Mouse (Mus musculus): Measurements from ENCODE around the gene Apol10b.
"Not testable (repeated sequence)": the region's sequence is repeated elsewhere in the genome, so short reads cannot be mapped to it uniquely, and the experiment has no call there.

The Apol10b gene

DNA sequence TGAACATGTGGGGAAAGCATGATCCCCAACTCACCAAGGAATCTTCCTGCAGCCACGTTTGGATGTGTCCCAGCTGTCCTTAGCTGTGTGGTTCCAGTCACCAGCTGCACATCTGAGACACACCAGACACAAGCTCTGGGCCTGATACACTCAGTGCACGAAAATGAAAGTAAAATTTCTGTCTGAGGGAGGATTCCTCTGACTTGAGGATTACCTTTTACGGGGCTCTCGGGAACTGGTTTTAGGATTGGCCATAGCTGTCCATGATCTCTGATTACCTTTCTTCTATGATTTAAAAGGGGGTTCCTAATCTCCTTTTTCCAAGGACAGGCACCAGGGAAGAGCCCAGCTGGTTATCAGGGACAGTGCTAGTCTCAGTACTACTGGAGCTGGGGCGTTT, at the start of gene Apol10b:
TSS of gene Apol10b (minus strand) at position 165 of the 400 bp plus-strand sequence.
- DNase-seq (ENCODE audit: low spot score), result no peak

DNA sequence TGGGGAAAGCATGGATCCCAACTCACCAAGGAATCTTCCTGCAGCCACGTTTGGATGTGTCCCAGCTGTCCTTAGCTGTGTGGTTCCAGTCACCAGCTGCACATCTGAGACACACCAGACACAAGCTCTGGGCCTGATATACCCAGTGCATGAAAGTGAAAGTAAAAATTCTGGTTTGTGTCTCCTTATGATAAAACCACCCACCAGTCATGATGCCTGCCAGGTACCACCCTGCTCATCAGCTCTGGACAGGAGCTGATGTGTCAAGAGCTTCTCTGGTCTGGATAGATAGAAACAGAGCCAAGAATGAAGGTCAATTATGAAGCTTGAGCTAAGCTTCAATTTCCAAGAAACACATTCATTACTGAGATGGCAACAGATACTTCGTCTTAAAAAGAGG, 47.3 kb upstream of the Apol10b start, which contains the start of gene Apol11b:
TSS of gene Apol11b (minus strand) at position 111 of the 400 bp plus-strand sequence.
- not testable (repeated sequence) for DNase-seq (ENCODE audit: low spot score)

DNA sequence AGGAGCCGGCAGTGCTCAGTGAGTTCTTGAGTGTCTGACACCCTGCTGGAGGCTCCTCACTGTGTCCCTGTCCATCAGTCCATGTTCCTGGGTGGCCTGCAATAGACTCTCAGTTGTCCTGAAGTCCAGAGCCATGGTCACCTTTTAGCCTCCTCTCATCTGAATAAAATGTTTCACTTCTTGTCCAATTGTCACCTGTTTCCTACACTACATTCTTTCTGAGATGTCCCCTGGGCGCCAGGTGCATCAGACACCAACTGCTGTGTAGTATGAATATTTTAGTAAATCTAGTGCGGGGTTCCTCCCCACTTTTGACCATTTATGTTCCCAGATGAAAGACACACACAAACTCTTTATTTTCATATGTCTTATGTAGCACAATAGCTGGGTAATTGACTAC, 33.9 kb upstream of the Apol10b start:
- not testable (repeated sequence) for DNase-seq (ENCODE audit: low spot score)

DNA sequence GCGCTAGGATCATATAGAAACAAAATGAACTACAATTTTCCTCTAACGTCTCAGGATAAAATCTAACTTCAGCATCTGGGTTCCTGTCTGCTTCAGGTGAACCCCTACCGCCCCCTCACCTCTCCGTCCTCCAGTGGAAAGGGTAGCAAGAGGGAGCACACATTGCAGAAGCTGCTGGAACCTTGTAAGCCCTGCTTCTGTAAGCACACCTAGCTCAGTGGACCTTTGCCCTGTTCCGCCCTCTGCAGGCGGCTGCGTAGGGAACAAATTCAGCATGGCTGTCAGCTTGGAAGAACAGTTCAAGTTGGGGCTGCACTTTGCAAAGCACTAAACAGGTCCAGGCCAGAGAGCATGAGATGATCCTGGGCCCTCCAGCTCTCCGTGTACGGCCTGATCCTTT, 32.7 kb upstream of the Apol10b start:
- peak; percentile 20 for DNase-seq (ENCODE audit: low spot score)

DNA sequence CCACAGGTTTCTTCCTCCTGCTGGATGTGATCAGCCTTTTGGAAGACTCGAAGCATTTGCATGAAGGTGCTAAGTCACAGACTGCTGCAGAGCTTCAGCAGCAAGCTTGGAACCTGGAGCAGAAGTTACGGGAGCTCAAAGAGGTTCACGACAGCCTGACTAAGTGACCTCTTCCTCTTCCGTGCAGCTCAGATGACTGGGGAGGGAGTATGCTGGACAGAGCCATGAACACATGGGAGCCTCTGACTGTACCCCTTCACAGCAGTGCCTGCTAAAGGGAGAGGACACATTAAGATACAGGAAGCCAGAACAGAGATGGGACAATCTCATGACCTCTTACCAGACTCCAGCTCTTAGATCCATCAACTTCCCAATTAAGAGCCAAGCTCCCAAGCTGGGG, 30.5 kb upstream of the Apol10b start:
- DNase-seq (ENCODE audit: low spot score), result not testable (repeated sequence)

DNA sequence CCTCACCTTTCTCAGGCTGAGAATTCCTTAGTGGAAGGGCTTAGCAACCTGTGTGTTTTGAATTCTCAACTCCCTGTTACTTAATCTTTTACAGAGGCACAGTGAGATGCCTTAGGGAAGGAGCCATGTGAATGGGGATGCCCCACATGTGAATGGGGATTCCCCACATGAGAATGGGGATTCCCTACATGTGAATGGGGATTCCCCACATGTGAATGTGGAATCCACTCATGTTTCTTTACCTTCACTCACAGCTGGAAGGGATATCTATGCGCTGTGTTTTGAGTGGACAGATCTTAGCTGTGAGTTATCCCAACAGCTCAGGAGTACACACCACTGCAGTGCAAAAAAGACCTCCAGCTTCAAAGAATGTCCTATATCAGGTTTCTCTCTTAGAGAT, 28.8 kb upstream of the Apol10b start:
- DNase-seq (ENCODE audit: low spot score), result no peak

DNA sequence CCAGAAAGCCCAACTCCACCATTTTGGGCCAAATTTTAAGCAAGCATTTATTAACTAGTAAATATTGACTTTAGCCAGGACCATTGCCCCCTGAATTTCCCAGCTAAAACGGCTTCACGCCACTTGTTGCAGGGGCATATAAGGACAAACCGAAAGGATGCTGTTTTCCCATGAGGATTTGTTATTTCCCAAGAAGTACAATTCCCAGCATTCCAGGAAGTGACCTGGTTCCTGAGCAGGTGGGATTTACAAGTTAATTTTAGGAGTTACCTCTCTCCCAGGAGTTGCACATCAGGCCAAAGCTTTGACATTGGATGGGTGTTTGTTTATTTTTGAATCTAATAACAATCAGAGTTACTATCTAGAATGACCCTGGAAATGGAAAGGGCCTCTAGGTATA, 10.1 kb upstream of the Apol10b start:
- no peak for DNase-seq (ENCODE audit: low spot score)

DNA sequence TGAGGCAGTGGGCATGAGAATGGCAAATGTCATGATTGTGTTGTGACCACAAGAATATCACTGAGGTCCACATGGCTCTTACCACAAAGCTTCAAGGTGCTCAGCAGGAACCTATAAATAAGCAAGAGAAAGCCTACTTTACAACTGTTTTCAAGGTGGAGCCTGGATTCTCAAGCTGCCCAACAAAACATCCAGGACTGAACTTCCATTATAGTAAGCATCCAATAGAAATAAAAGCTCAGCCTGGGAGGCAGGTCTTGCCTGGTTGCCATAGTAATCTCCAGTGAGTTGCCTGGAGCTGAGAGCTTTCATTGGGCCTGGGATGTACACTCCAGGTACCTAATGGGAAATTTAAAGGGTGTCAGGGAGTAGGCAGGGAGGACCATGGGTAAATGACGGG, 3.0 kb upstream of the Apol10b start, which contains the start of gene Gm36245:
TSS of gene Gm36245 (plus strand) at position 301 of the 400 bp plus-strand sequence.
- DNase-seq (ENCODE audit: low spot score), result no peak

DNA sequence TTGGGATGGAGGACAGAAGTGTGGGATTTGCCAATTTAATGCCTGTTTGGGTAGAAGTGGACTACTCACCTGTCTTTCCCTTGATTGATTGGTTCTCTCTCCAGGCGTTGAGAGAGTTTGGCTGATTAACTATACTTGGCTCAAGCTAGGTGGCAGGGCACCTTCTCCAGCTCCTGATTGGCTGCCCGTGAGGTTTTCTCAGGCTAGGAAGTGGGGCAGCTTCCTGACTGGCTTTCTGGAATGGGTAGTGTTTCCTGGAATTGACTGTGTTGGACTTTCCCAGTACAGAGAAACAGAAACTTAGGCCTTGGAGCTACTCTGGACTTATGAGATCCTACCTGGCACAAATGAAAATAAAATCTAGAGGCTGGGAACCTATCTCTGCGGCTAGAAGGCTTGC, 2.5 kb upstream of the Apol10b start:
- DNase-seq (ENCODE audit: low spot score), result no peak

DNA sequence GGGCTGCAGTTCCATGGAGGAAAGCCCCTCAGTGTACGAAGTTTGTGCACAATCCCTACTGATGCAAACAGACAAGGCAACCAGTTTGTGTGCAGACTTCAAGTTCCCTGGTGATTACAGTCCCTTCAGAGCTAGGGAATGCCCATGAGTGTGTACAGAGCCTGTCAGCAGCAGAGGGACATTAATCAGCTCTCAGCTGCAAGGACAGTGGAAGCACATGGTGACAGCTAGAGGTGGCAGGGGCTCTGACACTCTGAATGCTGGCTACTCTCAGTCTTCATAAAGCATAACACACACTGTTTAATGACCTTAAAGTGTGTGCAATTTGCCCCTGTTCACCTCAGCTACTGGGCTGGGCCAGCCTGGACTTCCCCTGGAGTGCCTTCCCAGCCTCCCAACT, 2.4 kb downstream of the Apol10b start:
- no peak for DNase-seq (ENCODE audit: low spot score)

DNA sequence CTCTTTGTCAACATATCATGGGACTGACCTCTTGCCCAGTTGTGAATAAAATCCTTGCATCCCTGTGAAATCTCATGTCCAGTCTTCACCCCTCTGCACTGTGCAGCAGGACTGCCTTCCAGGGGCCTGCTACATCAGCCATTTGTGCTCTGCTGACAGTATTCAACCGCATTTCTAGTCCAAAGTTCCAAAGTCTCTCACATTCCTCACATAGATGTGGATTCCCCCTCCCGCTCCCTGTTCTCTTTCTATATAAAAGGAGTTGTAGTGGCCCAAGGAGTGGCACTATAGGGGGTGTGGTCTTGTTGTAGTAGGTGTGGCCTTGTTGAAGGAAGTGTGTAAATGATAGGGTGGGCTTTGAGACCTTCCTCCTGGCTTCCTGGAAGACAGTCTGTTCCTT, 5.0 kb downstream of the Apol10b start:
- DNase-seq (ENCODE audit: low spot score), result peak; percentile 31

DNA sequence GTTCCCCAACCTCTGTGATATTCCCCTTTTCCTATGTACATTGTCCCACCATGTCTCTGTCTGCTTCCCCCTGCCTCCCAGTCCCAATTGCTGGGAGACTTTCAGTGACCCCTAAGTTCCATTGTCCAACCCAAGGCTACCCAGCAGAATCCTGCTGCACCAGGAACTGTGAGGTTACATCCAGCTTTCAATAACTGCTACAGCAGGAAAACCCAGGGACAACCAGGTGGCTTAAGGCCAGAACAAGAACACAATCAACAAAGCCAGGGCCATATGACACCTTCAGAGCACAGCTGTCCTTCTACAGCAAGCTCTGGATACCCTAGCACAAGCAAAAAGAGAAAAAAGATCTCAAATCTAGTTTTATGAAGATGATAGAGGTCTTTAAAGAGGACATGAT, 6.9 kb downstream of the Apol10b start:
- no peak for DNase-seq (ENCODE audit: low spot score)

DNA sequence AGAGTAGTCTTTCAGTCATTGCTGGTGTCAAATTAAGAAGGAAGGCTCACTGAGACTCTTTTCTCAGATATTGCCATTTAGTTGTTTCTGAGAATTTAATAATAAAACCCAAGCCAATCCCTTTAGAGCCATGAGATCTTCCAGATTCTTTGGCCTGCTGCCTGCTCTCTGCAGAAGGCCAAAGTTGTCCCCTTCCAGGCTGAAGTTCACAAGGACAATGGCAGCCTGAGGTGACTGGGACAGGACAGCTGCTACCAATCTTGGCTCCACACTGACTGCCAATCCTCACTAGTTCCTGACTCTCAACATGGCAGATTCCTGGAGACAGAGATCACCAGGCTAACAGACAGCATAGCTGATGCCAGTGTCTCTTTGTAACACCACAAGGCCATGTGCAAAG, 8.9 kb downstream of the Apol10b start:
- no peak for DNase-seq (ENCODE audit: low spot score)

DNA sequence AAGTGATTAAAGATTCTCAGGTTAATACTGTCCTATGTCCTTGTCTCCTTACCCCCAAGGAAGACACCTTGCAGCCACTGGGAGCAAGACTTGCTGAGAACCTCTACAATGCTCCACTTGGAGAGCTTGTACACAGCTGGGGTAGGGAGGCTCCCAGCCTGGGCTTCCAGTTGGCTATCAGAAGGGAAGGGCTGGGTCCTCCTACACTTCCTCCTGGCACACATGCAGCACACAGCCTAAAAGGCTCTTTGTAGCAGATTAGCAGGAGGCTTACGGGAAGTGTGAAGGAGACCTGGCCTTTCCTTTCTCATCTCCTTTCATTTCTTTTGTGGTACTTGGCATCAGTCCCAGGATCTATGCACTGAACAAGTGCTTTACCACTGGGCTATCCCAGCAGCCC, 14.2 kb downstream of the Apol10b start:
- DNase-seq (ENCODE audit: low spot score), result no peak

DNA sequence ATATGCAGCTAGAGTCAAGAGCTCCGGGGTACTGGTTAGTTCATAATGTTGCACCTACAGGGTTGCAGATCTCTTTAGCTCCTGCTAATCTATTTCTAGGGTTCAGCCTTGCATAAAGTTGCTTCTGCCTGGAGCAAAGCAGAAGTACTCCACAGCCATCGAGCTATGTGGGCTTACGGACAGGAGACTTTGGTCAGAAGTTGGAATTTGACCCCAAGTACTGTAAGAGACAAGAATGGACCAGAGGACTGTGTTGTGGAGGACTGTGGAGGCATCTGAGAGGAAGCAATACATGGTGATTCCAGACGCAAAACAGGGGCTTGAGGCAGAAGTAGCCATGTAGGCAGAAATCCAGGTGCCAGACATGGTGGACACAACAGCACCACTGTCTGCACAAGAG, 16.6 kb downstream of the Apol10b start:
- no peak for DNase-seq (ENCODE audit: low spot score)

DNA sequence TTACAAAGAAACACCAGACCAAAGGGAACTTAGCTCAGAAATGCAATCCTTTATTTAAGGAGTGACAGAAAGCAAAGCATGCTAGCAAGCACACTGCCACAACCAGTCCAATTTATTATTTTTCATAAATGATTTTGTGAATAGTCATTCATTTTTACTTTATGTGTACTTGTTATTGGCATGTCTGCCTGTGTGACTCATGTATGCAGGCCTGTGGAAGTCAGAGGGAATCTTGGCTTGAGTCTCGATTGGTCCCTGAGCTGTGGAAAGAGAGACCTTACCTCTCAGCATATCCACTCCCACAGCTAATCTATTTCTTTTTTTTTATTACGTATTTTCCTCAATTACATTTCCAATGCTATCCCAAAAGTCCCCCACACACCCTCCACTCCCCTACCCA, 17.1 kb downstream of the Apol10b start:
- DNase-seq (ENCODE audit: low spot score), result no peak

DNA sequence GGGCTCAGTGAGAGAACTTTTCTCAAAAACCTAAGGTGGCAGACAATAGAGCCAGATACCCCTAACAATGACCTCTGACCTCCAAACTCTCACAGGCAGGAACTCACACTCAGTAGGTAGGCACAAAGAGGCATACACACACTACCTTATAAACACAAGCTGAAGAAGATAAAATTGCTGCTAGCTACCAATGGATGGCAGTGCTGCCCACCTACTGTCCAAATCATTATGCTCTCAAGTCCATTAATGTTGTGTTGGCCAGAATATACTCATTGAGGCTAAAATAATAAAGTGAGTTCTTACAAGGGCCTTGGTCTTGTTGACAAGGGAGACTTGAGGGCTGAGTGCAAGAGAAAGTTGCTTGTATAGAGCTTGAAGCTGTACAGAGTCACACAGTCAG, 32.7 kb downstream of the Apol10b start:
- no peak for DNase-seq (ENCODE audit: low spot score)

DNA sequence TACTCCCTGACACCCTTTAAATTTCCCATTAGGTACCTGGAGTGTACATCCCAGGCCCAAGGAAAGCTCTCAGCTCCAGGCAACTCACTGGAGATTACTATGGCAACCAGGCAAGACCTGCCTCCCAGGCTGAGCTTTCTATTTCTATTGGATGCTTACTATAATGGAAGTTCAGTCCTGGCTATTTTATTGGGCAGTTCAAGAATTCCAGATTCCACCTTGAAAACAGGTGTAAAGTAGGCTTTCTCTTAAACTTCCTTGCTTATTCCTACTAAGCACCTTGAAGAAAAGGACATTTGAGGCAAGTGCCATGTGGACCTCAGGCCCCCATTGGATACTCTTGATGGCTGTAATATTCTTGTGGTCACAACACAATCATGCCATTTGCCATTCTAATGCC, 34.1 kb downstream of the Apol10b start, which contains the start of gene 1700025B11Rik:
TSS of gene 1700025B11Rik (minus strand) at position 101 of the 400 bp plus-strand sequence.
- no peak for DNase-seq (ENCODE audit: low spot score)

DNA sequence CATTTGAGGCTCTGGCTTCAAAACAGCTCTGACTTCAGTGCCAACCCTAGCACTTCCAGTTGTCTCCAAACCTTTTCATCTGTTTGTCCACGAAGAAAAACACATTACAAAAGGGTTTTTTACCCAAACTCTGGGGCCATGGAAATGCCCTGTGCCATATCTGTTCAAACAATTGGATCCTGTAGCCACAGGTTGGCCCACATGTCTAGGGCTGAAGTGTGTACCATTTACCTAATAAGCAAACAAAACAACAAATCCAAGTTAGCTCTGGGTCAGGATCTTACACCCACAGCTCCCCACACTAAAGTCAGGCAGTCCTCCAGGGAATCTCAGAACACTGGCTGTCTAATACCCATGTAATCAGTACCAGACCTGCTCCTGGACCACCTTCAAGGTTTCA, 56.7 kb downstream of the Apol10b start:
- DNase-seq (ENCODE audit: low spot score), result not testable (repeated sequence)

Data from yolk sac, embryonic 10.5 days (tissue).